Mouse (Mus musculus): ENCODE measurements around the gene Klhl25.
"Not testable (repeated sequence)": the region's sequence is repeated elsewhere in the genome, so short reads cannot be mapped to it uniquely, and the experiment has no call there.

Gene Klhl25

GRCm38 (mm10) chr7:75848115-75848775 lies at the start of gene Klhl25:
Gene Klhl25 (plus strand): TSS chr7:75848310.
- peak; percentile 96 to 97 for DNase-seq (ENCODE audit: low spot score in 2 of 2)

GRCm38 (mm10) chr7:75800530-75800929 lies 47.6 kb upstream of the Klhl25 start:
- no peak for DNase-seq (ENCODE audit: low spot score in 2 of 2)

DNA sequence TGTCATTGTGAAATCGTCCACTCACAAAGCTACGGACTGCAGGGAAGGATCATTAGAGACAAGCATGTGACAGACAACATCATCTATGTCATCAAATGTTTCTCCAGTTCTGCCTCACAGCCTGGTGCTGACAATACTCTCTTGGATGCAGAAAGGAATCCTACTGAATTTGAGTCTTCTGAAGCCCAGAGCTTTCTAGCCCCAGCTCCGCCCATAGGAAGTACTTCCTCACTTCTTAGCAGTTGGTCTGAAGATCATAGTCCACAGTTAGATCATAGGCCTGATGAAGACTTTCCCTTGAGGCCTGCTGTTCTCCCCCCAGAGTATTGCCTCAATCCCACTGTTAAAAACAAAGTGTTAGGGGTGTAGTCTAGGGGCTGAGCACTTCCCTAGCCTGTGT lies 47.1 kb upstream of the Klhl25 start:
- DNase-seq (ENCODE audit: low spot score in 2 of 2) = no peak

DNA sequence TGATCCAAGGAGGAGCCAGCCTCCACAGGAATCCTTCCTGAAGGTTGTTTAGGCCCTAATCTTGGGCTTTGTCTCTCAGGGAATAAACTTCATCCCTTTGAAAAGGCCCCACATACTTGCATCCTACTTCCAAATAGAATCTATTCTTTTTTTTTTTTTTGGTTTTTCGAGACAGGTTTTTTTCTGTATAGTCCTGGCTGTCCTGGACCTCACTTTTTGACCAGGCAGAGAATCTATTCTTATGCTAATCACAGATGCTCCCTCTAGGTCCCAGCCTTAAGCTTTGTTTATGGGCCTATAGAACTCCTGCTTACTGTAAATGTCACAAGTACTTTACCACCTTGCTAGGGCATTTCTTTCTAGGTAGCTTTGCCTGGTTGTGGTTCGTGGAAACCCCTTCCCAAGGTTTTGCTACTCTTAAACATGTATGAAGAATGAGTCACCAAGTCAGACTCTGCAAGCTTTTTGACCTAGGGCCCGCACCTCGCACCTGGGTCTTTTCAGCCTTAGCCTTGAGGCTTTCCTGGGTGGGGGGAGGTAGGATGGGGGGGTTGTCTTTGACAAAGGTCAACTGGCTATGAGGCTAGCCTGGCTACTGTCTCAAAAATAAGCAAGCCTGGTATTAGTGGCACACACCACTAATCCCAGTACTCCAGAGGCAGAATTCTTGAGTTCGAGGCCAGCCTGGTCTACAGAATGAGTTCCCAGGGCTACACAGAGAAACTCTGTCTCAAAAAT lies 46.3 kb upstream of the Klhl25 start:
- DNase-seq (ENCODE audit: low spot score in 2 of 2) = no peak

GRCm38 (mm10) chr7:75802887-75803286 lies 45.2 kb upstream of the Klhl25 start:
- DNase-seq (ENCODE audit: low spot score in 2 of 2) = no peak

DNA sequence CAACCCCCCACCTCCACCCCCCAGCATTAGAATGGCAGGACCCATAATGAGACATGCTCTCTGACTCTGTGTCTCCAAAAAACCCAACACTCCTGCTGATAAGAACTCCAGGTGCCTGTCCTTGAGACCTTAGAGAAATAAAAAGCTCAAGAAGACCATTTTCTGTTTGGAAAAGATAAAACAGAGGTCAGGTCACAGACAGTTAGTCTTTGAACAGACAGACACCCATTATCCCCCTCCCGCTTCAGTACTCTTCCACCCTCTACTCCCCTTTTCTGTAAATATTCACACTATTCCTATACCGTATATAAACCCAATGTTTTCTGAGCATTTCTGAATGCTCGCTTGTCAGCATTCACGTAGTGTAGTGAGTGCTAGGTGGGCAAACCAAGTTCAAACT lies 41.9 kb upstream of the Klhl25 start:
- DNase-seq (ENCODE audit: low spot score in 2 of 2) = no peak

DNA sequence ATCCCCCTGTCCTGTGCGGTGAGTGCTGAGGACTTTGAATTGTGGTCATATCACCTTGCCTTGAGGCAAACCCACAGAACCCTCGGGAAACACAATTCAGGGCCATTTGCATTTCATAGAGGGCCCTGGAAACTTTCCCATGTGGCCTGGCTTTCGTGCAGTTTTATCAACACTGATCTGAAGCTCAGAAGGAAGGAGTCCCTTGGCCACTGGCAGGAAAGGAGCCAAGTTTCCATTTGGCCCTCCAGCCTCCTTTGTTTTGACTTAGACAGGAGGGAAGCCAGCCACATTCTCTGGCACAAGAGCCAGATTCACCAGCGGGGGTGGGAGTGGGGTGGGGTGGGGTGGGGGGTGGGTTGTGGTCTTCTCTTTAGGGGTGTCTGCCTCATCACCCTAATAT lies 41.4 kb upstream of the Klhl25 start:
- DNase-seq (ENCODE audit: low spot score in 2 of 2) = no peak

DNA sequence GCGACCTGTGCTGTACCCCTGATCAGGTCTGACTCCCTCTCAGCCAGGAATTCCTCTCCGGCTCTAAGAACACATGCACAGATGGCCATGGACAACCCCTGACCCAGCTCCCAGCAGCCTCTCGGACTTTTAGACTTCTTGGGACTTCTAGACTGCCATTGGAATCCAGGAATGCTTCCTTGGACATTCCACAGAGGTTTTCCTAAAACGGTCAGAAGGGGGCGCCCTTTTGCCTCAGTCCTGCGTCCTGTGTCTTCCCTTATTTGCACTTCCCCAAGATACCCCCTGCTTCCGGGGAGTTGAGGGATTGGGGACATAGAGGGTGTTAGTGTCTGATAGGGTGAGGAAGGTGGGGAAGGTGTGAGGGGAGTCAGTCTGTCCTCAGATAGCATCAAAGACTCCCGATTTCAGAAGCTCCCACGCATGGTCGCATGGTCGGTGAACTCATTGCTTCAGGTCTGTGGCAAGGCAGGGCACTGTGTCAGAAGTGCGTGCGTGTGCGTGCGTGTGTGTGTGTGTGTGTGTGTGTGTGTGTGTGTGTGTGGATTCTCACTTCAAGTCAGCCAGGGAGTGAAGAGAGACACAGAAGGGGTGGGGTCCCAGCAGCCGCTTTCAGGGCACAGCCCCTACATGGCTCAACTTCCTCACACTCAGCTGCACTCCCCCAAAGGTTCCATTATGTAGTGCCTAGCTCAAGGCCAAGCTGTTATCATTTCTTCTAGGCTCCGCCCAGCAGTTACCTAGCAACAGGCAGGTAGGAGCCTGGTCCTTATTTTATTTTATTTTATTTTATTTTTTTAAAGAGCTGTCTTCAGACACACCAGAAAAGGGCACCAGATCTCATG lies 40.4 kb upstream of the Klhl25 start:
- peak in 1 of 2 experiments; percentile 37 for DNase-seq (ENCODE audit: low spot score in 2 of 2)

DNA sequence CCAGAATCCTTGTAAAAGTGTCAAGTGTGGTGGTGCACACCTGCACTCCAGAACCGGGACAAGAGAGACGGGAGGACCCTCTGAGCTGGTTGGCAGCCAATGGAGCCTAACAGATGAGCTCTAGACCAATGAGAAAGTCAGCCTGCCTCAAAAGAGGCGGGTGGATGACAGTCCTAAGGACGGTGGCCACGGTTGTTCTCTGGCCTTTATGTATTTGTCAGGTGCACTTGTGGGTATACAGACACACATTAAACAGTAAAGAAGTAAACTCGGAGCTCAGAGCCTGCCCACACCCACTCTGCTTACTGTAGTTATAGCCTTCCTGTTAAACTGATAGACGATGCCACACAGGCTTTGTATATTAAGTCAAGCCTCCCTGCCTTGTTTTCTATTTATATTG lies 27.4 kb upstream of the Klhl25 start:
- DNase-seq (ENCODE audit: low spot score in 2 of 2) = no peak

GRCm38 (mm10) chr7:75822087-75822668 lies 25.9 kb upstream of the Klhl25 start:
- no peak for DNase-seq (ENCODE audit: low spot score in 2 of 2)

GRCm38 (mm10) chr7:75823071-75823470 lies 25.0 kb upstream of the Klhl25 start:
- no peak for DNase-seq (ENCODE audit: low spot score in 2 of 2)

GRCm38 (mm10) chr7:75826360-75827103 lies 21.6 kb upstream of the Klhl25 start:
- DNase-seq (ENCODE audit: low spot score in 2 of 2) = no peak

DNA sequence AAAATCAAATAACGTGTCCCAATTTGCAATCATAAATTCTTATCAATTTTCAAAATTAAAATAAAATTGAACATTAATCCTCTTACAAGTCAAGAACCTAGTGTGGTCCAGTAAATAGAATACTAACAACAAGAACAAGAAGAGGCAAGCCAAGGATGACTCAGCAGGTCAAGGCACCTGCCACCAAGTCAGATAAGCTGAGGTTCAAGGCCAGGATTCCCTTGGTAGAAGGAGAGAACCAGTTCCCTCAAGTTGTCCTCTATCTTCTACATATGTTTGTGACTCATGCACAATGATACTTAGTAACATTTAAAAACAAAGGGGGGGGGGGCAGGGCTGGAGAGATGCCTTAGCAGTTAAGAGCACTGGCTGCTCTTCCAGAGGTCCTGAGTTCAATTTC lies 20.8 kb upstream of the Klhl25 start:
- DNase-seq (ENCODE audit: low spot score in 2 of 2) = peak in 1 of 2 experiments; percentile 29

DNA sequence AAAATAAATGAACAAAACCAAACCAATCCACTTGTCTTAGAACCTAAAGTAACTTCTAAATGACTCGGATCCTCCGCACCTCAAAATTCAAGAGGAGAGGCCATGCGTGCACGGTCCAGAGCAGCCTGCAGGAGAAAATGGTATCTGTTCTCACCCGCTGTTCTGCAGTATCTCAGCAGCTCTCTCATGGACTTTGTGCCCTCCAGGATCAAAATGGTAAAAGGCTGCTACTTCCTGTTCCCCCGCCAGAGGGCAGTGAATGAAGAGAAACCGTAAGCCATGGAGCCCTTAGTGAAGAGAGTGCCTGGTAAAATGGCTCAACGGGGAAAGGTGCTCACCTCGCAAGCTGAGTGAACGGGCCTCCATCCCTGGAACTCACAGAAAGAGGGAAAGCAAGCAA lies 20.3 kb upstream of the Klhl25 start:
- DNase-seq (ENCODE audit: low spot score in 2 of 2) = peak; percentile 45 to 65

GRCm38 (mm10) chr7:75828536-75828935 lies 19.6 kb upstream of the Klhl25 start:
- DNase-seq (ENCODE audit: low spot score in 2 of 2) = no peak

DNA sequence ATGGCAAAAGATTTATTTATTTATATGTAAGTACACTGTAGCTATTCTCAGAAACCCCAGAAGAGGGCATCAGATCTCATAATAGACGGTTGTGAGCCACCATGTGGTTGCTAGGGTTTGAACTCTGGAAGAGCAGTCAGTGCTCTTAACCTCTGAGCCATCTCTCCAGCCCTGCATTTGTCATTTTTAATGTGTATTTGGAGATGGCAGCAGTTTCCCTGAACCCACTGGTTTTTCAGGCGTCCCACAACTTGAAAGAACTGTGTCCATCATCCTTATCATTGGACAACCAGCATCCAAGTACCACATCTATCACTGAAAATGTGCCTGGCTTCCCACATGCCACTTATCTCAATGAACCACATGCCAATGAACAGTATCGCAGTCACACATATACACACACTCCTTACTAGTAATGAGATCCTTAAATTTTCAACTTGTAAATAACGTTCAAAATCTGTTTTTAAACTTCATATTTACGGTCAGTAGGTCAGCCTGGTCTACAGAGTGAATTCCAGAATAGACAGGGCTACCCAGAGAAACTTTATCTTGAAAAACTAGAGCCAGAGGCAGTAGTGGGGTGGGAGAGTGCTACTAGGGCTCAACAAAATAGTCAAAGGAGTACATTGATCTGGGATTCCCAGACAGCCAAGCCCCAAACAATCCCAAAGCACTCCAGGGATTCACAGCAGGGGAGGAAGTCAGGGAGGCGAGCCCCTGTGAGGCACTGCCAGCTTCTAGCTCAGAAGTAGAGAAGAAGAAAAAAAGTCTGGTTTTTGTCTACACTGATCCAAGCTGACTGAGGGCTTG lies 17.7 kb upstream of the Klhl25 start:
- DNase-seq (ENCODE audit: low spot score in 2 of 2) = peak; percentile 25 to 73

DNA sequence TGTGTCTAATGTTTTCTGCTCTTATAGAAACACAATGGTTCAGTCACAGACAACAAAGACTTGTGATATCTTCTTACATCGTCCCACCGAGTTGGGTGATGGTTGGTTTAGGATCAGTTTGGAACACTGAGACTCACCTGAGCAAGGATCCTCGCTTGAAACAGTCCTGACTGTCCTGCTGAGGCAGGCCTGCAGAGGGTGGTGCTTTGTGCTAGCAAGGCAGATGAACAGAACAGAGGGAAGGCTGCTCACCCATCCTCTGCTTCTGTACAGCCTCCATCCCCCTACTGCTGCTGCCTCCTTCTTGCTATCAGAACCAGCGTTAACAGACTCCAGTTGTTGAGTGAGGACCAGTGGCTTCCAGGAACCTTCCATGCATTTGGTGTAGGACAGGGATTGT lies 14.2 kb upstream of the Klhl25 start:
- not testable (repeated sequence) for DNase-seq (ENCODE audit: low spot score in 2 of 2)

DNA sequence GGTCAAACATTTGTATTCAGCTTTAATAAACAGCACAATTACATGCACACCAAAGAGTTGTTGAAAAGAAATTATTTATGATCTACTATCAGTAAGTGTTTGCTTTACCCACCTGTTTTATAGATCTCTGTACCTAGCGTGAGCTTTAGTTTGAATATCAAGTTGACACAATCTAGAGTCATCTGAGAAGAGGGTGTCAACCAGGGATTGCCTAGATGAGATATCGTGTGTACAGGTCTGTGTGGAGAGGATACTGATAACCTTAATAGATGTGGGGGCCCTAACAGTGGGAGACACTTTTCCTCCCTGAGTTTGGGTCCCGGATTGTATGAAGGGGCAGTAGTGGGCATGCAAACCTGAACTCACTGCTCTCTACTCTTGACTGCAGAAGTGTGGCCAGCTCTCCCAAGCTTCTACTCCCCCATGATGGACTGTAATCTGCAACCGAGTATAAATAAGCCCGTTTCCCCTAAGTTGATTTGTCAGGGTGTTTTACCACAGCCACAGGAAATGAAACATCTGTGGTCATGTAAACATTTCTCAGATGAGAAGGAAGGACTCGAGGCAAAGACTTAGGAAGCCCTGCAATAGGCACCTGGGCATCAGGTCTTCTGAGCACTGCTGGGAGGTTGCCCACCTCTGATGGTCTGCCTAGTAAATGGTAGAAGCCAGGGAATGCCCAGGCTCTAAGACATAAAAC lies 13.0 kb upstream of the Klhl25 start:
- not testable (repeated sequence) for DNase-seq (ENCODE audit: low spot score in 2 of 2)

- no peak for DNase-seq (ENCODE audit: low spot score in 2 of 2)
These were observed 8.0 kb upstream of the Klhl25 start for GRCm38 (mm10) chr7:75840071-75840470.

DNA sequence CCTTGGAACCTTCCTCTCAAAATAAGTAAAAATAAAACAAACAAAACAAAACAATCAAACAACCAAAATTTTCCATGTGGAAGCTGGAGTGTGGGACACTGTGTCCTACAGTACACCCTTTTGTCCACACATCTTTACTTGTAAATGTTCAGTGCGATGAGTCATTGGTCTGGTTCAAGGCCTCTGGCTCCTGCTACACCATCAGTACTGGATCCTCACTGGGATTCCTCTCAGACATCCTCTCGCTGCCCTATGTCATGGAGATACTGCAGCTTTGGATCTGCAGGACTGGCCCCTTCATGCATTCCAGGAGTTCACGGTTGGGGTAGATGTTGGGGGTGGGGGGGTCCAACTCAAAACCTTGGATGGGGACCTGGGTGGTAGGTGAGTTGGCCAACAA lies 5.8 kb upstream of the Klhl25 start:
- no peak for DNase-seq (ENCODE audit: low spot score in 2 of 2)
